Mouse (Mus musculus) T-helper 1 cell (primary cell): Measurements from ENCODE around the gene Tagln2.

Experiments used
- in situ Hi-C: fragments of 300-600 bp; cut with MboI, MseI; formaldehyde crosslinking; loops from one replicate; pipeline ENCODE4 v1.15.1; 2025; ENCODE audit warnings: high pct_unique_total_duplicates

The Tagln2 gene

GRCm38 (mm10) chr1:172502145-172503110 lies 2.6 kb downstream of the Tagln2 start:
- in situ Hi-C loops = no loop called here

GRCm38 (mm10) chr1:172503111-172503997 lies 3.5 kb downstream of the Tagln2 start:
- in situ Hi-C loops = no loop called here

DNA sequence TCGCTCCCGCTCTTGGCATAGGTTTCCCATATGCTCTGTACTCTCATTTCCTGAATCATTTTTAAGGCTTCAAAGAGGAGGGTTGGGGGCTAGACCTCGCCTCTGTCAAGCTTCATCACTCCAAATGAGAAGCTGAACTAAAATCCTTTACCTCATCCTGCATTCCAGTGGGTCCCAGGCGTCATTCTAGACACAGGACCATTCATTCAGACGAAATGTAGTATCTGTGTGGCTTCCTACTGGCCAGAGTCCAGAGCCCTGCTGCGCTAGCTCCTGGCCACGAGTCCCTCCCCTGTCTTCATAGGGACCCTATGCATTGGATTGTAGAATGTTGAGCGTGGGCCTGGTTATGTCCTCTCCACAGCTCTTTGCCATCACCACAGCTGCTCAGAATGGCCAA lies 4.9 kb downstream of the Tagln2 start:
- in situ Hi-C loops = no loop called here

- in situ Hi-C loops = no loop called here
These were observed 7.2 kb downstream of the Tagln2 start for GRCm38 (mm10) chr1:172507001-172507400.

GRCm38 (mm10) chr1:172507701-172508100 lies 7.9 kb downstream of the Tagln2 start:
- in situ Hi-C loops = no loop called here

GRCm38 (mm10) chr1:172508172-172508571 lies 8.3 kb downstream of the Tagln2 start:
- in situ Hi-C loops = no loop called here

DNA sequence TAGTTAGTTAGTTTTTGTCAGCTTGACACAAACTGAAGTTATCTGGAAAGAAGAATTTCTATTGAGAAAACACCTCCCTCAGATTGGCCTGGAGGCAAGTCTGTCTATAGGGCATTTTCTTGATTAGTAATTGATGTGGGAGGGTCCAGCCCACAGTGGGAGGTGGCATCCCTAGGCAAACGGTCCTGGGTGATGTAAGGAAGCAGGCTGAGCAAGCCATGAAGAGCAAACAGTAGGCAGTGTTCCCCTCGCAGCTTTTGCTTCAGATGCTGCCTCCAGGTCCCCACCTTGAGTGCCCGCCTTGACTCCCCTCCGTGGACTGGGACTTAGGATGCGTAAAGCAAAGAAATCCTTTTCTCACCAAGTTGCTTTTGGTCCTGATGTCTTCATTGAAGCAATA lies 9.4 kb downstream of the Tagln2 start:
- in situ Hi-C loops = no loop called here

GRCm38 (mm10) chr1:172509983-172510382 lies 10.1 kb downstream of the Tagln2 start:
- in situ Hi-C loops = no loop called here

DNA sequence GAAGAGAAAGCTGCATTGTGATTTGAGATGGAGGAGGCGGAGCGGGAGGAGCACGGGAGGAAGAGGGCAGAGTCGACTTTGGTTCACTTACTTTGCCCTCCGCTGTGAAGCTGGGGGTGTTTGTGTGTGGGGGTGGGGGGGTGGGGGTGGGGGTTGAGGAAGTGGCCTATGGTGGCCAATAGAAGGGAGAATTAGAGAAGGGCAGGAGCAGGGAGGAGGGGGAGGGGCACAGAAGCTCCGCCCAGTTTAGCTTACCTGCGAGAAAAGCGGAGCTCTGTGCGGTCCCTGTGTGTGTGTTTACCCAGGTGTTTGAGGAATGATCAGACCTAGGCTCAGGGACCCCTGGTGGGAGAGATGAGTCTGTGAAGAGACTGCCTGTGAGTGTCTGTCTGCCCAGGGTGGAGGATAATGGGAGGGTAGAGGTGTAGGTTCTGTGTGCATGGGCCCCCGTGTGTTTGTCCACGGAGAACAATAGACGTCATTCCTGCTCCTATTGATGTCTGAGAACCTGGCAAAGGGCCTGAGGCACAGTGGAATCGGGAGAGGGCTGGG lies 10.7 kb downstream of the Tagln2 start:
- in situ Hi-C loops = no loop called here

DNA sequence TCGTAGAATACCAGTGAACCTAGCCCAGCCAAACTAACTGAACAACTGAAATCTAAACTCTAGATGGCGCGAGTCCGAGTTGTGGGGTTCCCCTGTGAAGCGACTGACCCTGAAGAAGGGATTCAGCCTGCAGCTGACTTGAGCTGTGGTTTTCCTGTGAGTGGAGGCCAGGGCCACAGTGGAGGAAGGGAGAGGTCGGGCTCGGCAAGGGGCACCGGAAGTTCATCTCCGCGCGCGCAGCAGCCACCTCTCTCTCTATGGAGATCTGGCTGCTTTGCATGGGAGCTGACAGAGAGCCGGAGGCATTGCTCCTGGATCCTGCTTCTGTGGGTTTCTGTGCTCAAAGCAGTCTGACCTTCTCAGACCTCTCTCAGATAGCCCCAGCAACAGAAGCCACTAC lies 13.1 kb downstream of the Tagln2 start:
- in situ Hi-C loops = no loop called here

GRCm38 (mm10) chr1:172513525-172514212 lies 13.8 kb downstream of the Tagln2 start:
- in situ Hi-C loops = no loop called here

DNA sequence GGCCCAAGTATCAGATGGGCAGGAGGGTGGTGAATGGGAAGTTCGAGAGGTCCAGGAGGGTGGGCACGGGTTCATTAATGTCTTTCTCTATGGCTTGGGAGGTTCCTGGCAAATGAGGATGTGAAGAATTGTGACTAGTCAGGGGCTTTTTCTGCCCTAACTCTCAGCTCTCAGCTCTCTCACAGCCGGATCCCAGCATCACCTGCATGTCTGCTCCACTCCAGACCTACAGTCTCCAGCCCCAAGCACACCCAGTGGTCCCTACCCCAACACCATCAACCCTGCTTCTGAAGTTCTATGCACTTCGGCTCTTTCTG lies 14.3 kb downstream of the Tagln2 start:
- in situ Hi-C loops = no loop called here

GRCm38 (mm10) chr1:172514551-172515268 lies 14.9 kb downstream of the Tagln2 start:
- in situ Hi-C loops = no loop called here

DNA sequence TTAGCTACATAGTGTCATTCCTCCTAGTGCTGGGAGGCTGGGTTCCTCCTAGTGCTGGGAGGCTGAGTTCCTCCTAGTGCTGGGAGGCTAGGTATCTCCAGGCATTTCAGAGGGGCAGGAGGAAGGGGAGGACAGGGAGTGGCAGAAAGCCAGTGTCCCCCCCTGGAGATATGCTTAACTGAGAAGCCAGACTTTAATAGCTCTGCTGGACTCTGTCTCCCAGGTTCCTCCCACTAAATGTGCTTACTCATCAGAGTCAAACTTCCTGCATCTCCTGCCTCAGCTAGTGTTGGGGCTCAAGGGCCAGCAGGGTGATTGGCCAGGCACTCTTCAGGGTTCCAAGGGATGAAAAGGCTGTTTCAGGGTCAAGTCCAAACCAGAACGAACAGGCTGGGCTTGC lies 15.5 kb downstream of the Tagln2 start:
- in situ Hi-C loops = no loop called here

DNA sequence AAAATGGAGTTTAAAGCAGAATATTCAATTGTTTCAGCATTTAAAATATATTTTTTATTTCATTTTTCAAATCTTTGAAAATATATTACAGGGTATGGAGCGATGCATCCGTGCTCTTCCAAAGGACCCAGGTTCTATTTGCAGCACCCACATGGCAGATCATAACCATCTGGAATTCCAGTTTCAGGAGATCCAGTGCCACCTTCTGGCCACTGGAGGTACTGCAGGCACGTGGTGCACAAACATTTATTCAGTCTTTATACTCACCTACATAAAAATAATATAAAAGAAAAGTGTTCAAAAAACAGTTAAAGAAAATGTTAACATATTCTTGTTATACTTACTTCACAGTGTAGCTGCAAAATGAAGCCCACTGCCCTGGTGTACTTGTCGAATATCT lies 18.2 kb downstream of the Tagln2 start:
- in situ Hi-C loops = no loop called here

DNA sequence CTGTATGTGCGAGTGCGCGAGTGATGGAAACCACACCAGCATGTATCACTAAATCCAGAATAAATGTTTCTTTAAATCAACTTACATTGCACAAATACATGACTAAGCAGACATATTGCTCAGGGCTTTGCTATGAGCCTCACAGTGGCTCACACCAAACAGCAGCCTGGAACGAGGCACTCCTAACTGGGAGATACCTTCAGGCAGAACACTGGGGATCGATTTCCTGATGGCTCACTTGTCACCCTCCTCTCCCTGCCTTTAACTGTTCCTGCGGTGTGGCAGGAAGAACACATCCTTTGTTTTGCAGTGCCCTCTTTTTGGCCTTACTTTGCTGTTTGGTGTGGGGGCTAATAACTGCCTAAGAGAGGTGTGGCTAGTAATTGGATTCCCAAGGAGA lies 19.8 kb downstream of the Tagln2 start:
- in situ Hi-C loops = no loop called here

GRCm38 (mm10) chr1:172520576-172521440 lies 21.0 kb downstream of the Tagln2 start, which contains the start of gene Cfap45:
Gene Cfap45, plus strand, starts transcription at chr1:172520801.
- in situ Hi-C loops = no loop called here

GRCm38 (mm10) chr1:172522524-172522923 lies 22.7 kb downstream of the Tagln2 start:
- in situ Hi-C loops = no loop called here

DNA sequence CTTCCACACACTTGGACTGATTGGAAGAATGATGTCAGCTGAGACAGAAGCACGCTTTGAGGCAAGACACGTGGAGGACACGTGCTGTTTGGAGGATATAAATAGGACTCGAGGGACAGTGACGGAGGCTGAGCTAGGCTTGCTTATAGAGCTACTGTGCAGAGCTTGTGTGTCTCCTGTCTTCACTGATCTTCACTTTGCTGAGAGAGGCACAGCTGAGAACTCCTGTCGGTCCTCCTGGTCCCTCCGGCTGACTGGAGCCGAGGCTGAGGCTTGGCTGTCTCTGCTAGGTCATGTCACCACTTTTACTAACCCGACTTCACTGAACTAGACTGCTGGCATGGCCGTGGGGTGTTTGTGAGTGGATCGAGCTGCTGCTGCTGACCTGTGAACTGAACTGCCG lies 23.9 kb downstream of the Tagln2 start:
- in situ Hi-C loops = no loop called here
